19 mouse cellular contexts compared by ENCODE assay signal in the genomic region with DNA sequence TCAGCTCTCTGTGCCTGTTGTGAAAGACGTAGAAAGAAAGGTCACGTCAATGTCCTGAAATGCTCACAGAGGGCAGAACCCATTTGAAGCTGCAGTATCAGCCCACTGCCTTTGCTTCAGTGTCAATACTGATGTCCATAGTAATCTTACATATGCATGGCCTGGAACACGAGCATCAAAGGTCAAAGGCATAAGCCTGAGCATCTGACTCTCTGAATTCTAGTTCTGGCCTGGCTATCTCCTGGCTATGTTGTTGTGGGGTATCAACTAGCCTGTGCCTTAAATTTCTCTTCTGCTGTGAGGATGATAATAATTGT.
DNase-seq lines count a peak whose midpoint lies in the region; ATAC-seq and TF ChIP-seq lines count a peak whose summit lies in the region.
"Had no signal": no experiment of that assay in that cellular context is flagged by ENCODE, and none has a peak within 500 bp of the region (broad histone marks: within the 10 kb centered on the region; RNA-seq: fewer than 3 reads in every experiment).

No protein-coding gene starts in this region.

- no peak overlapping the region for H3K4me3 ChIP-seq in forebrain, embryonic 10.5 days
- no peak overlapping the region for H3K4me3 ChIP-seq in forebrain, embryonic 16.5 days (replicated peaks; ENCODE audit: low read length)
- no peak overlapping the region for H3K4me3 ChIP-seq in hindbrain, postnatal 0 days (ENCODE audit: low read length)
- H3K4me3 ChIP-seq in neural tube, embryonic 12.5 days = no peak overlapping the region
- H3K4me3 ChIP-seq: limb, embryonic 13.5 days; liver, embryonic 15.5 days had no signal

- no peak overlapping the region for H3K9ac ChIP-seq in forebrain, embryonic 16.5 days (replicated peaks; ENCODE audit: low read depth, low read length)
- no peak overlapping the region for H3K9ac ChIP-seq in hindbrain, postnatal 0 days (replicated peaks; ENCODE audit: low read length)
- no peak overlapping the region for H3K9ac ChIP-seq in neural tube, embryonic 12.5 days
- H3K9ac ChIP-seq: limb, embryonic 13.5 days; liver, embryonic 15.5 days had no signal

- H3K36me3 ChIP-seq in forebrain, embryonic 10.5 days (replicated peaks) = no peaks in the 10 kb centered on the region
- H3K36me3 ChIP-seq in forebrain, embryonic 16.5 days (ENCODE audit: control insufficient read depth, insufficient read depth) = no peaks in the 10 kb centered on the region
- H3K36me3 ChIP-seq in hindbrain, postnatal 0 days (ENCODE audit: insufficient read depth, low read length) = no peaks in the 10 kb centered on the region
- H3K36me3 ChIP-seq in neural tube, embryonic 12.5 days = no peaks in the 10 kb centered on the region
- H3K36me3 ChIP-seq: limb, embryonic 13.5 days; liver, embryonic 15.5 days had no signal

- WGBS in forebrain, embryonic 10.5 days = 48% methylated on average over 3 of the region's 3 CpGs
- WGBS in forebrain, embryonic 16.5 days = 9% methylated on average over 3 of the region's 3 CpGs
- WGBS in hindbrain, postnatal 0 days = 11% methylated on average over 3 of the region's 3 CpGs
- 27% methylated on average over 3 of the region's 3 CpGs for WGBS in neural tube, embryonic 12.5 days

- no peak for TF ChIP-seq CTCF in hindbrain, postnatal 0 days (IDR thresholded peaks at IDR 0.05; ENCODE audit: low read depth)

- no peaks in the 10 kb centered on the region for H3K9me3 ChIP-seq in forebrain, embryonic 10.5 days
- no peaks in the 10 kb centered on the region for H3K9me3 ChIP-seq in forebrain, embryonic 16.5 days (ENCODE audit: control insufficient read depth, low read length)
- H3K9me3 ChIP-seq in hindbrain, postnatal 0 days (ENCODE audit: low read length) = no peaks in the 10 kb centered on the region
- no peaks in the 10 kb centered on the region for H3K9me3 ChIP-seq in neural tube, embryonic 12.5 days
- H3K9me3 ChIP-seq: limb, embryonic 13.5 days; liver, embryonic 15.5 days had no signal

- no peak; the same call in none of the 2 replicates for ATAC-seq in forebrain, embryonic 16.5 days
- no peak for ATAC-seq in hindbrain, postnatal 0 days
- ATAC-seq in neural tube, embryonic 12.5 days (ENCODE audit: low FRiP score, low read depth) = no peak; the same call in none of the 2 replicates
- ATAC-seq: Patski had no signal

- no peak for DNase-seq in forebrain, embryonic 10.5 days (ENCODE audit: extremely low spot score, low spot score)
- DNase-seq in hindbrain, postnatal 0 days (ENCODE audit: low spot score) = no peak
- DNase-seq in thymus, postnatal 0 days (ENCODE audit: low spot score) = no peak
- no peak for DNase-seq in frontal cortex, postnatal 14 days (ENCODE audit: low spot score in 2 of 2)
- DNase-seq in lung, postnatal 25 days (ENCODE audit: low spot score) = no peak
- DNase-seq: B cell, adult 2 months; cerebellum, postnatal 36 days; gastrocnemius, postnatal 25 days; heart, postnatal 4 days; kidney, adult 2 months; kidney, postnatal 25 days; lung, postnatal 14 days; thymus, postnatal 36 days had no signal

- peaks cover 24% of the 10 kb centered on the region for H3K4me1 ChIP-seq in forebrain, embryonic 10.5 days
- H3K4me1 ChIP-seq in forebrain, embryonic 16.5 days (replicated peaks; ENCODE audit: control insufficient read depth, insufficient read depth, low read length) = peaks cover 20% of the 10 kb centered on the region
- H3K4me1 ChIP-seq in hindbrain, postnatal 0 days (ENCODE audit: insufficient read depth, low read length) = peaks cover 26% of the 10 kb centered on the region
- peaks cover 13% of the 10 kb centered on the region for H3K4me1 ChIP-seq in neural tube, embryonic 12.5 days
- H3K4me1 ChIP-seq: limb, embryonic 13.5 days; liver, embryonic 15.5 days had no signal

- no peaks in the 10 kb centered on the region for H3K27me3 ChIP-seq in forebrain, embryonic 10.5 days (ENCODE audit: poor library complexity, severe bottlenecking)
- no peaks in the 10 kb centered on the region for H3K27me3 ChIP-seq in forebrain, embryonic 16.5 days (replicated peaks; ENCODE audit: control insufficient read depth, insufficient read depth, low read length)
- no peaks in the 10 kb centered on the region for H3K27me3 ChIP-seq in hindbrain, postnatal 0 days (ENCODE audit: insufficient read depth, low read length)
- 0 out of 2 replicates have a peak, but pooled peaks cover 7% of the 10 kb centered on the region for H3K27me3 ChIP-seq in neural tube, embryonic 12.5 days (replicated peaks)
- H3K27me3 ChIP-seq: limb, embryonic 13.5 days; liver, embryonic 15.5 days; Patski had no signal

- peak overlapping the region; percentile 0; the same call in 1 of the 2 replicates for H3K4me2 ChIP-seq in forebrain, embryonic 16.5 days (ENCODE audit: low read length)
- H3K4me2 ChIP-seq in hindbrain, postnatal 0 days (ENCODE audit: low read depth, low read length) = 0 out of 2 replicates have a peak overlapping the region, but pooled peaks have one; percentile 2
- H3K4me2 ChIP-seq in neural tube, embryonic 12.5 days (replicated peaks) = peak overlapping the region; percentile 36
- H3K4me2 ChIP-seq: heart, embryonic 11.5 days; limb, embryonic 13.5 days; liver, embryonic 15.5 days had no signal

- H3K27ac ChIP-seq in forebrain, embryonic 10.5 days = peak overlapping the region; percentile 71; the same call in 1 of the 2 replicates
- peak overlapping the region; percentile 95 for H3K27ac ChIP-seq in forebrain, embryonic 16.5 days (ENCODE audit: low read length)
- H3K27ac ChIP-seq in hindbrain, postnatal 0 days = peak overlapping the region; percentile 83
- H3K27ac ChIP-seq in neural tube, embryonic 12.5 days = peak overlapping the region; percentile 38; the same call in 1 of the 2 replicates
- H3K27ac ChIP-seq: limb, embryonic 13.5 days; liver, embryonic 15.5 days had no signal

Comparison
In these comparisons a context has a peak if more than half of its experiments do, and no peak if none do; other contexts are left out.
1. H3K27ac ChIP-seq: peak in every context shown above with its lines; median percentile 95 in forebrain, embryonic 16.5 days; 83 in hindbrain, postnatal 0 days; 71 in forebrain, embryonic 10.5 days; 38 in neural tube, embryonic 12.5 days.